Mouse (Mus musculus) lung, adult 2 months (tissue): ENCODE data around the gene Ttll8.

Source experiments
- CTCF ChIP-seq: fragments of 200-500 bp; IDR thresholded peaks from 2 replicates; pipeline ENCODE4 v1.5.1; 2011; ENCODE audit warnings: mild to moderate bottlenecking, low read length, control low read depth; ENCODE audit not compliant: insufficient read depth
- POLR2A ChIP-seq: fragments of 200-500 bp; IDR thresholded peaks from 2 replicates; pipeline ENCODE4 v1.6.1; 2011; ENCODE audit warnings: low read depth, mild to moderate bottlenecking, control low read depth, low read length, borderline replicate concordance; ENCODE audit errors: extremely low read depth

- no peak for TF ChIP-seq POLR2A
- no peak for TF ChIP-seq CTCF
Observed at GRCm38 (mm10) chr15:88883342-88883741, 70.9 kb downstream of the Ttll8 start.
